Mouse (Mus musculus): ENCODE data around the gene Gm20390.

DNA sequence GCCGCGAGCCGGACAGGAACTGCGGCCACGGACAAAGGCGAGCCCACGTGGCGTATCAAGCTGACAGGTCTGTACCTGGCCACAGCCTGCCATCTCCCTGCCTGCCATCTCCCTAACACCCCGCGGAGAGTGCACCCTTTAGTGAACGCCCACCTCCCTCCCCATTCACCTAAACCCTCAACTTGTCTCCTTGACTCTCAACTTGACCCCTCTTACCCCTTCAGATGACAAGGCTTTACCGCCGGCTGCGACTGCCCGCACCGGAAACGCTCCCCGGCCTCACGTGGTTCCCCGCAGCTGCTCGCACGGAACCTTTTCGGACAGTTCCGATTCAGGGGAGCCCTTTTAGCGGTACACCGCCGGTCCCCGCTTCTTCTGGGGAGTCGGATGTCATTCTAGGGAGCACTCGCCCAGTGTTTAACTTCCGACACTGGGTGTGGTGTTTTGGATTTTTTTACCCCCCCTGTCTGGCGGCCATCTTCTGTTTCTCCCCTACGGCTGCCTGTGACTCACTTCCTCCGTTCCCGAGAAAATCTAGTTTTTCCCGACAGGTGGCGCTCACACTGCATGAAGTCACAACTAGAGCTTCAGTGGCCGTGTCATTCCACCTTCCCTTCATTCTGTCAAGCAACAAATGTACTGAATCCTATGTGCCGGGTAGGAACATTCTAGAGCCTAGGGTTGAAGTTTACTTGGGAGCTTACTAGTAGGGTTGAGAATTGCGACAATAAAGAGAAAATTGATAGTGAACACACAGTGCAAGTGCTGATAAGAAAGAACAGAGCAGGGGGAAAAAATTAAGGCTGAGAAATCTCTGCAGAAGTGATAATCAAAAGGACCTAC, at the start of gene Gm20390, which contains the start of gene Nme1:
- TF ChIP-seq FLI1 (IDR thresholded peaks at IDR 0.05; ENCODE audit: low read length) (peak; percentile 93), GATA1 (IDR thresholded peaks at IDR 0.05; ENCODE audit: borderline replicate concordance, low read length) (no peak)

All from megakaryocyte, embryonic 14.5 days (primary cell).